Mouse (Mus musculus) liver, embryonic 14.5 days (tissue): ENCODE results near the gene Timp3.

Experiments
- CTCF ChIP-seq: IDR thresholded peaks from 2 replicates; pipeline ENCODE4 v1.5.1; 2016; ENCODE audit warnings: antibody characterized with exemption, low read depth, control low read depth
- EP300 ChIP-seq: IDR thresholded peaks from 2 replicates; pipeline ENCODE4 v1.6.1; 2016; ENCODE audit warnings: antibody characterized with exemption, low read depth

GRCm38 (mm10) chr10:86387821-86388440, 87.8 kb downstream of the Timp3 start:
- TF ChIP-seq CTCF (no peak), EP300 (no peak)
